Mouse (Mus musculus) midbrain, embryonic 16.5 days (tissue): Measurements from ENCODE around the gene AI837181. TPM values are rescaled to one million over a fixed set of nuclear protein-coding genes. Genes with fewer than 3 reads are reported as not detected.
A peak's percentile ranks its signal among the peaks of the same experiment; 100 is the strongest.

Experiments used
- ATAC-seq: fragments of 200-750 bp; cut with Nextera tagmentation; 2 replicates; pipeline ENCODE4 v1.8.0; 2017; ENCODE audit warnings: moderate TSS enrichment
- H3K27ac ChIP-seq: fragments of 300-500 bp; sonication (generic); 2 replicates; pipeline ENCODE4 v1.5.1; 2014; ENCODE audit warnings: mild to moderate bottlenecking, low read length, mixed read lengths
- H3K27me3 ChIP-seq: fragments of 300-500 bp; sonication (generic); 2 replicates; pipeline ENCODE4 v1.6.1; 2014; ENCODE audit warnings: low read depth, low read length, mixed read lengths; ENCODE audit not compliant: control insufficient read depth, insufficient read depth
- H3K36me3 ChIP-seq: fragments of 300-500 bp; sonication (generic); 2 replicates; pipeline ENCODE4 v1.6.1; 2014; ENCODE audit warnings: mild to moderate bottlenecking, low read length, moderate library complexity, mixed read lengths; ENCODE audit not compliant: control insufficient read depth, insufficient read depth
- H3K4me1 ChIP-seq: fragments of 300-500 bp; sonication (generic); 2 replicates; pipeline ENCODE4 v1.6.1; 2014; ENCODE audit warnings: mild to moderate bottlenecking, low read length, mixed read lengths; ENCODE audit not compliant: control insufficient read depth, insufficient read depth
- H3K4me2 ChIP-seq: fragments of 300-500 bp; sonication (generic); 2 replicates; pipeline ENCODE4 v1.6.1; 2014; ENCODE audit warnings: mild to moderate bottlenecking, low read length, mixed read lengths
- H3K4me3 ChIP-seq: fragments of 300-500 bp; sonication (generic); 2 replicates; pipeline ENCODE4 v1.5.1; 2014; ENCODE audit warnings: low read depth, mild to moderate bottlenecking, low read length, moderate library complexity, mixed read lengths
- H3K9ac ChIP-seq: fragments of 300-500 bp; sonication (generic); 2 replicates; pipeline ENCODE4 v1.6.1; 2014; ENCODE audit warnings: low read depth, low read length, mixed read lengths
- H3K9me3 ChIP-seq: fragments of 300-500 bp; sonication (generic); replicated peaks from 2 replicates; pipeline ENCODE4 v1.6.1; 2014; ENCODE audit warnings: mild to moderate bottlenecking, low read length, mixed read lengths; ENCODE audit not compliant: control insufficient read depth, poor library complexity, severe bottlenecking
- WGBS: fragments of 180-500 bp; shearing (Covaris S2); extraction: QIAGEN DNeasy Blood & Tissue Kit; methylation state at CpG from one replicate; pipeline ENCODE4 v1.1.7; 2014; 5-methylcytosine and 5-hydroxymethylcytosine counted together
- polyA plus RNA-seq: library from polyadenylated mRNA; unstranded; fragments of >200 nt; fragmentation: Nextera tagmentation; extraction: Ambion mirVana; gene quantifications from 2 replicates; pipeline ENCODE4 v1.2.1, GENCODE M21; 2015

AI837181 gene
- polyA plus RNA-seq, 1 experiment from 2014 or later, result 67.9 TPM

DNA sequence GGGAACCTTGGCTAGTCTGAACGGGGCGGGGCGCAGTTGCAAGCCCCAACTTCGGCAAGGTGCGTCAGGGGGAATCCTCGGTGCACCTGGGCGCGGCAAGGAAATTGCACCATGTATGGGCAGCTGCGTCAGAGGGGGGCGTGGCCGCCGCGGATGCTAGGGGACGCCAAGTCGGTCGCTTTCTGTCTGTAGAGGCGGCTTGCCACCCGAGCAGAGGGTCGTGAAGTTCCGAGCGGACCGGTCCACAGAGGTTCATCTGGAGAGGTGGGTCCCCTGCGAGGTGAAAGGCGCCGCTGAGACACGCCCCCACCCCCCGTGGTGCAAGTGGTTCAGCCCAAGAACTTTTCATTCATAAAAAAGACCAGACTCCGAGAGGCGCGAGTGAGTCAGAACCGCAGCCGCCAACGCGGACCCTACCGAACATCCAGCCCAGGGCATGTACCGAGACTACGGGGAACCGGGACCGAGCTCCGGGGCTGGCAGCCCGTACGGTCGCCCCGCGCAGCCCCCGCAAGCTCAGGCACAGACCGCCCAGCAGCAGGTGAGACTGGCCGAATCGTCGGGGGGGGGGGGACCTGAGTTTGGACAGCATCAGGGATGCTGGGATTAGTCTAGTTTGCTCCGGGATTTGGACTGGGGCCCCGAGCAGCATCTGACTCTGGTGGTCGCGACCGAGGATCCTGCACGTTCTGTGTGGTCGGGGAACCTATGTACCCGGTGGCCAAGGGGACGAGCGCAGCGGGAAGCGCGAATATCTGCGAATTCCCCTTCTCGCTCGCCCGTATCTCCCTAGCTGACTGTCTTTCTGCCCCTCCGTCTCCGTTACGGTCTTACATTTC lies 22.8 kb downstream of the AI837181 start, which contains the start of gene Fosl1:
TSS of gene Fosl1 (plus strand) at position 33 of the 839 bp plus-strand sequence.
- Histone ChIP-seq H3K9ac (peak within 1 kb of the TSS; percentile 33), H3K4me3 (peak within 1 kb of the TSS; percentile 56), H3K4me2 (peak within 1 kb of the TSS; percentile 72), H3K27me3 (peaks cover 45% of the 10 kb centered on the region), H3K27ac (no peak within 1 kb of the TSS), H3K9me3 (no peaks in the 10 kb centered on the region), H3K36me3 (no peaks in the 10 kb centered on the region), H3K4me1 (peaks cover 5% of the 10 kb centered on the region; the same call in 1 of the 2 replicates)
- under 1% methylated on average over 70 of the region's 70 CpGs for WGBS
- ATAC-seq, result peak; percentile 63

DNA sequence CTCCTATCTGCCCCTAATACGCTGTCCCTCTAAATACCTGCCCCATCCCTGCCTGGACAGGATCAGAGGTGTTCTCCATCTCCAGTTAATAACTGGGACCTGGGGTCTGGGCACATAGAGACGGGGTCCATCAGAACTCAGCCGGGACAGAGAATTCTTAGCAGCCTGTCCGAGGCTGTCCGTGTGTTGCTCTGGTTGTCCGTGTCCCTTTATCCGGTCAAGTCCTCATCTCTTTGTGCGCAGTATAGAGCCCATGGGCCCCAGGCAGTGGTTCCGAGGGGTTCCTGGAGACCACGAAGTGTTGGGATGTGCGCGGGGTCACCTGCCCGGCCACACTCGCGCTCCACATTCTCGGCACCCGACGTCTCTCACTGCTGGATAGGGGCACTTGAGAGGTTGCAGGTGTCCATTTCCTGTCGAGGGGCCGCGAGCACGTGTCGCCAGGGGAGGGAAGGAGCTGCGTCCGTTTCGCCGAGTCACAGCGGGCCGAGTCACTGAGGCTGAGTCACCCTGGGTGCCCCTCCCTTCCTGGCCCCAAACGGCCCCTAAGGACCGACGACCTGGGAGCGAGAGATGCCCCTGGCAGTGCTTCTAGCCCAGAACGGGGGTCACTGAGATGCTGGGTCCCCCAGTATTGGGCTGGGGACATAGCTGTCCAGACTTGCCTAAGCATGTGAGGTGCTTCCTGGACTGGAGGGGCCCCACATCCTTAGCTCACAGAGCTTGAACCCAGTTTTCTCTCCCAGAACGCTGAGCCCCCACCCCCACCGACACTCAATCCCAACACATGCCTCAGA lies 23.6 kb downstream of the AI837181 start:
- Histone ChIP-seq H3K9ac (peak overlapping the region; percentile 33), H3K4me1 (peaks cover 5% of the 10 kb centered on the region; the same call in 1 of the 2 replicates), H3K9me3 (no peaks in the 10 kb centered on the region), H3K4me3 (peak overlapping the region; percentile 56), H3K36me3 (no peaks in the 10 kb centered on the region), H3K27me3 (peaks cover 45% of the 10 kb centered on the region), H3K27ac (no peak overlapping the region), H3K4me2 (peak overlapping the region; percentile 72)
- ATAC-seq, result peak; percentile 38; the same call in 1 of the 2 replicates
- 8% methylated on average over 36 of the region's 36 CpGs for WGBS

DNA sequence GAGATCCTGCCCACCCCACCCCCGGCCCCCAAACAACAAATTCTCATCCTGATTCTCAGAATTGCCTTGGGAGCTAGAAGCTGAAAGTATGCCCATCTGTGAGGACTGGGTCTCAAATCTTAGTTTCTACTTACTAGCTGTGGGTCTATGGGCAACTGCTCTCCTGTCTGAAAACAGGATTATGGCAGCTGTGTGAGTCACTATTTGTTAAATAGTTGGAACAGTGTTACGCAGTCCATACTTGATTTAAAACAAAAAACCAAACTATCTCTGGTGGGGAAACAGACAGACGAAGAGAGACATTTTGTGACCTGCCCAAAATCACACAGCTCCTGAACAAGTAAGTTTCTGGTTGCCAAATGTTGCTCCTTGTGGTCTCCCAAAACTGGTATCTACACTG lies 24.7 kb downstream of the AI837181 start:
- no peak overlapping the region for H3K27ac ChIP-seq
- 85% methylated on average over 3 of the region's 3 CpGs for WGBS
- peaks cover 45% of the 10 kb centered on the region for H3K27me3 ChIP-seq
- no peak overlapping the region for H3K4me3 ChIP-seq
- no peaks in the 10 kb centered on the region for H3K9me3 ChIP-seq
- H3K4me1 ChIP-seq, result peaks cover 6% of the 10 kb centered on the region; the same call in 1 of the 2 replicates
- ATAC-seq, result no peak
- H3K4me2 ChIP-seq, result no peak overlapping the region
- H3K9ac ChIP-seq, result no peak overlapping the region
- no peaks in the 10 kb centered on the region for H3K36me3 ChIP-seq

DNA sequence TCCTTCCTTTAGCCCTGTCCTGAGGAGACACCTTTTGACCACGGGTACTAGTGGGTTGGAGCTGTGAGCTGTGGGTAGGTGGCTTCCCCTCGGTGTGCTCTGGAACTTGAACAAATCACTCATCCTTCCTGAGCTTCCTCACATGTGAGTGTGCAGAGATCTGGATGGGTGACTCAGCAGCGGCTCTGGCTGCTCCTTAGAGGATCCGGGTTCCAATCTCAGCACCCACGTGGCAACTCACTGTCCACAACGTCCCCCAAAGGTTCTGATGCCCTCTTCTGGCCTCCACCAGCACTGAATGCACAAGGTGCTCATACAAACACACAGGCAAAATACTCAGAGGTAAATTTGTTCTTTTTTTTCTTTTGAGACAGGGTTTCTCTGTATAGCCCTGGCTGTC lies 26.8 kb downstream of the AI837181 start:
- peaks cover 33% of the 10 kb centered on the region for H3K27me3 ChIP-seq
- peaks cover 25% of the 10 kb centered on the region for H3K4me1 ChIP-seq
- WGBS, result 83% methylated on average over 6 of the region's 6 CpGs
- H3K9ac ChIP-seq, result no peak overlapping the region
- H3K4me2 ChIP-seq, result no peak overlapping the region
- H3K9me3 ChIP-seq, result no peaks in the 10 kb centered on the region
- no peak for ATAC-seq
- H3K4me3 ChIP-seq, result no peak overlapping the region
- no peaks in the 10 kb centered on the region for H3K36me3 ChIP-seq
- no peak overlapping the region for H3K27ac ChIP-seq

DNA sequence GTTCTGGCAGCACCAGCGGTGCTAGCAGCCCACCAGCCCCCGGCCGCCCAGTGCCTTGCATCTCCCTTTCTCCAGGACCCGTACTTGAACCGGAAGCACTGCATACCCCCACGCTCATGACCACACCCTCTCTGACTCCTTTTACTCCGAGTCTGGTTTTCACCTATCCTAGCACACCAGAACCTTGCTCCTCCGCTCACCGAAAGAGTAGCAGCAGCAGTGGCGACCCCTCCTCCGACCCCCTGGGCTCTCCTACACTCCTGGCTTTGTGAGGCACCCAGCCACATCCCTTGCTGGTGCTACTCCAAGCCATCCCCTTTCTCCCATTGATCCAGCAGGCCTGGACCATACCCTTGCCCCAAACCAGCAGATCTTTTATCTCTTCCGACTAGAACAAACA lies 30.1 kb downstream of the AI837181 start:
- Histone ChIP-seq H3K9me3 (no peaks in the 10 kb centered on the region), H3K27ac (no peak overlapping the region), H3K36me3 (no peaks in the 10 kb centered on the region), H3K4me2 (peak overlapping the region; percentile 98), H3K4me3 (no peak overlapping the region), H3K27me3 (peaks cover 4% of the 10 kb centered on the region; the same call in 1 of the 2 replicates), H3K9ac (peak overlapping the region; percentile 13), H3K4me1 (peaks cover 30% of the 10 kb centered on the region)
- ATAC-seq, result no peak
- 84% methylated on average over 12 of the region's 12 CpGs for WGBS

DNA sequence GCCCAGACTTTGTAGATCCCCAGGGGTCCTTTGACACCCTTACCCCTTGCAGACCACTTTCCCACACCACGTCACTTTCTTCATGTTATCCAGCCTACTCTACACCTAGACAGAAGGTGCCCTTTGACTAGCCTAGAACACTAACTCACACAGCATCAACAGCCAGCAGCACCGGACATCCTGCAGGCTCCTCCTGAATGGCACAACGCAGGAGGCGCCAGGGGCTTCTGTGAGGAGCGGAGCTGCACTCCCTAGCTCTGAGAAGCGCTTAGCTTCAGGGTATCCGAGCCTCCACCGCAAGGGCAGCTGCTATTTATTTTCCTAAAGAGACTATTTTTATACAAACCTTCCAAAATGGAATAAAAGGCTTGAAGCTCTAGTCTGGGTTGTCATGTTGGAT lies 30.6 kb downstream of the AI837181 start:
- Histone ChIP-seq H3K4me2 (peak overlapping the region; percentile 98), H3K9ac (peak overlapping the region; percentile 95), H3K9me3 (no peaks in the 10 kb centered on the region), H3K4me1 (peaks cover 31% of the 10 kb centered on the region), H3K4me3 (peak overlapping the region; percentile 82), H3K36me3 (no peaks in the 10 kb centered on the region), H3K27ac (peak overlapping the region; percentile 98; the same call in 1 of the 2 replicates), H3K27me3 (no peaks in the 10 kb centered on the region; the same call in 1 of the 2 replicates)
- 50% methylated on average over 8 of the region's 8 CpGs for WGBS
- ATAC-seq, result no peak

DNA sequence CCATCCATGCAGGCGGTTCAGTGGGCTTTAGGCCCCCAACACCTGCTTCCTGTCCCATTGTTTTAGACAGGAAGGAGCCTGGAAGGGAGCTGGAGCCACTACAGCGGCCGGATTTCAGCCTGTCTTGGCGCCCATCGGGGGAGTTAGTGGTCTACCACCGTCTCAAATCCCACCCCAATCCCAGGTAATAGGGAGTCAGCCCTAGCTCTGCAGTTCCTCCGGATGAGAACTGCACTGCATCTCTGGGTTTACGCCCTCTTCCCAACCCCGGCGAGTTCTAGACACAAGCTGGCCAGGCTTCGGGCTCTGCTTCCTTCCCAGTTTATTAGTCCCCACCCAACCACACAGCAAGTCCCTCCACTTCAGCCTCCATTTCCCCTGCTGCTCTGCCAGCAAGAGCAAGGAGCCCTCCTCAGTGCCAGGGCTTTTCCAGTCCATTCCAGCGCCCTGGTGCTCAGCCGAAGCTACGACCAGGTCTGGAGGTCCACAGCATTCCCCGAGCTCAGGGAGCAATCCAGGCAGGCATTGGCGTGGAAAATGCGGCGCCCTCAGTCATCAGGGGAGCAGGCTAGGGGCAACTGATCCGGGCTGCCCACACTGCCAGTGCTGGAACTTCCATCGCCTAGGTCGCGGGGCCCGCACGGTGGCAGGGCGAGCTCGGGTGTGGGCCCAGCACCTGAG lies 31.4 kb downstream of the AI837181 start:
- Histone ChIP-seq H3K4me1 (peaks cover 36% of the 10 kb centered on the region), H3K36me3 (no peaks in the 10 kb centered on the region), H3K9me3 (no peaks in the 10 kb centered on the region), H3K4me3 (peak overlapping the region; percentile 82), H3K27me3 (no peaks in the 10 kb centered on the region), H3K27ac (peak overlapping the region; percentile 98), H3K4me2 (peak overlapping the region; percentile 98), H3K9ac (peak overlapping the region; percentile 95)
- ATAC-seq, result no peak; the same call in 1 of the 2 replicates
- 5% methylated on average over 26 of the region's 26 CpGs for WGBS

DNA sequence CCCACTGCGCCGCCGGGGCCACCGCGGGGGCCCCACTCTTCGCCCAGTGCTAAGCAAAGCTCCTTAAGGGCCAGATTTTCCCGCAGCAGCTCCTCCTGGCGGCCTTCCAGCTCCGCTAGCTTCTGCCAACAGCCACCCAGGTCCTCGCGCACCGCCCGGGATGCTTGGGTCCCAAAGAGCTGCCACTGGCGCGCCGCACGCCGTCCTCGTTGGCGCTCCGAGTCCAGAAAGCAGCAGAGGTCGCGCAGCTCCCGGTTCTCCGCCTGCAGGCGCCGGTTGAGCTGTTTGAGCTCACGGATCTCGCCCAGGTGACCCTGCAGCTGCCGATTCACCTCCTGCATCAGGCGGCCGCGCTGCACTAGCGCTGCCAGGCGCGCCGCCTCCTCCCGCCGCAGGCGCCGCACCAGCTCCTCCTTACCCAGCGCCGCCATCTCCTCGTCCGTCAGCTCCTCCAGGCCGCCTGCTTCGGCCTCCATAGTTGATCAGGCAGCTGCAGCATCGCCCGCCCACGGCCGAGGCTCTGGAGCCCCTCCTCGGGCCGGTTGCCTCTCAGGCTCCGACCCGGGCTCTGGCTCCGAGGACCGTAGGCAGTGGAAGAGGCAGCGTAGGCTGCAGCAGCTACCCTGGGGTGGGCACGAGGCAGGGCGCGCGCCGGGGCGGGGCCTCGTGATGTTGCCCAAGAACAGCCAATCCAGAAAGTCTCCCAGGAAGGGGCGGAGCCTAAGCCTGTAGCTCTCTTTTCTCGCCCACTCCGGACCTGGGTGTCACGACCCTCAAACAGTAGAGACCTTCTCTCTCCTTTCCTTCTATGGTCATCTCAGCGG lies 32.2 kb downstream of the AI837181 start:
- Histone ChIP-seq H3K9me3 (no peaks in the 10 kb centered on the region), H3K27ac (peak overlapping the region; percentile 98), H3K4me1 (peaks cover 39% of the 10 kb centered on the region), H3K9ac (peak overlapping the region; percentile 95), H3K36me3 (no peaks in the 10 kb centered on the region), H3K4me3 (peak overlapping the region; percentile 82), H3K4me2 (peak overlapping the region; percentile 98), H3K27me3 (no peaks in the 10 kb centered on the region)
- WGBS, result 0% methylated on average over 69 of the region's 70 CpGs
- peak; percentile 94 for ATAC-seq
